Mouse (Mus musculus): ENCODE data around the gene Hs2st1. TPM values are rescaled to one million over a fixed set of nuclear protein-coding genes. Genes with fewer than 3 reads are reported as not detected.
"Not testable (repeated sequence)": the region's sequence is repeated elsewhere in the genome, so short reads cannot be mapped to it uniquely, and the experiment has no call there.

Gene Hs2st1
- polyA plus RNA-seq (2016; fragmentation: Nextera tagmentation; extraction: Ambion mirVana): 12.4 and 13.7 TPM in 2 replicates

DNA sequence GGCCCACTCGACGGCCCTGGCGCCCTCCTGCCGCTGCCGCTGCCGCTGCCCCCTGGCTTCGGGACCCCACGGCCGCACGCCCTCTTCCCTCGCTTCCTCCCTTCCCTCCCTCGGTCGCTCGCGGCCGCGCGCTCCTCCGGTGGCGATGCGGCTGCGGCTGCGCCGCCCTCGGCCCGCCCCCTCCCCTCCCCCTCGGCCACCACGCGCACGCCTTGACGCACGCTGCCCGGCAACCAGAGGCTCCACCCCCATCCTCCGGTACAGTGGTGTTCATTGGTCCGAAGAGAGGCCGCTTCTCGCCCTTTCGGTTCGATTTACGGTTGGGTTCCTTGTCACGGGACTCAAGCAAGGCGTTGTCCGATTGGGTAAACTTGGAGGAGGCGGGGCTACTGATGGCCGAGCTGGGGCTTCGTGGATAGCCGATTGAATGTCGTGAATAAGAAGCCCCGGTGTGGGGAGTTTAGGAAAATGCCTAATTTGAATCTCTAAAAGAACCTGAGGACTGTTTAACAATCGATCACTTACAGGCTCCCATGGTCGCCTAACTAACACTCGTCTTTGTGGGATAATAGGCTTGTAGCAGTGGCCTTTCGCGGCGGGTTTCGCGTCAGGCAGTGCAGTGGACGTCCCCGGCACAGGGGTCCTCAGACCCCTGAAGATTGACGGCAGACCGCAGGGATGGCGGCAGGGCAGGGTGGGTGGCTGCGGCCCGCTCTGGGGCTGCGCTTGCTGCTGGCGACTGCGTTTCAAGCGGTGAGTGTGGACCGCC lies at the start of gene Hs2st1, which contains the start of gene Selenof:
Gene Hs2st1 (minus strand): TSS at position 135 of the 769 bp plus-strand sequence.
Gene Selenof (plus strand): TSS at position 258 of the 769 bp plus-strand sequence.
- Histone ChIP-seq H3K27ac (peak within 1 kb of the TSS; percentile 98), H3K9me3 (no peaks in the 10 kb centered on the region), H3K36me3 (replicated peaks) (peaks cover 26% of the 10 kb centered on the region), H3K27me3 (ENCODE audit: poor library complexity, severe bottlenecking) (no peaks in the 10 kb centered on the region), H3K4me3 (peak within 1 kb of the TSS; percentile 89), H3K4me1 (peaks cover 39% of the 10 kb centered on the region)
- peak; percentile 98 for DNase-seq (ENCODE audit: extremely low spot score, low spot score)
- under 1% methylated on average over 49 of the region's 69 CpGs for WGBS

DNA sequence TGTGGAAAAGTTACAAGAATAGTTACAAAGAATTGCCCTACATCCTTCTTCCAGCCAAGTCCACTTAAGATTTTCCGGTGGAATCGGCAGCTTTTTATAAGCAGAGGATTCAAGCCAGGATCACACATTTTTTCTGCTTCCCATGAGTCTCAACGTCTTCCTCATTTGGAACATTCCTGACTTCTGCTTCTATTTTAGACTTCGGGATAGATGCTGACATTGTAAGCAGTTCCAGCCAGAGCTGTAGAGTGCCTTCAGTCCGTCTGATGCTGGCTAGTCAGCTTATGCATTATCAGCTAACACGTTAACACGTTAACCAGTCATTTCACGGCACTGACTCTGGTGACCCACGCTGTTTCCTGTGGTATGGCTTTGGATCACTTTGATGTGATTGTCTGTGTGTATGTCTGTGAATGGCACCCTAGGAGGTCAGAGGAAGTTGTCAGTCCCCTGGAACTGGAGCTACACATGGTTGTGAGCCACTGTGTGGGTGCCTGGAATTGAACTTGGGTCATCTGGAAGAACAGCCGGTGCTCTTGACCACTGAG lies 47.7 kb upstream of the Hs2st1 start:
- H3K36me3 ChIP-seq (replicated peaks): no peaks in the 10 kb centered on the region
- H3K4me1 ChIP-seq: peaks cover 15% of the 10 kb centered on the region
- no peak overlapping the region for H3K4me3 ChIP-seq
- H3K27ac ChIP-seq: peak overlapping the region; percentile 21; the same call in 1 of the 2 replicates
- 90% methylated on average over 10 of the region's 10 CpGs for WGBS
- H3K9me3 ChIP-seq: peaks cover 6% of the 10 kb centered on the region; the same call in 1 of the 2 replicates
- H3K27me3 ChIP-seq (ENCODE audit: poor library complexity, severe bottlenecking): no peaks in the 10 kb centered on the region
- DNase-seq (ENCODE audit: extremely low spot score, low spot score): no peak

DNA sequence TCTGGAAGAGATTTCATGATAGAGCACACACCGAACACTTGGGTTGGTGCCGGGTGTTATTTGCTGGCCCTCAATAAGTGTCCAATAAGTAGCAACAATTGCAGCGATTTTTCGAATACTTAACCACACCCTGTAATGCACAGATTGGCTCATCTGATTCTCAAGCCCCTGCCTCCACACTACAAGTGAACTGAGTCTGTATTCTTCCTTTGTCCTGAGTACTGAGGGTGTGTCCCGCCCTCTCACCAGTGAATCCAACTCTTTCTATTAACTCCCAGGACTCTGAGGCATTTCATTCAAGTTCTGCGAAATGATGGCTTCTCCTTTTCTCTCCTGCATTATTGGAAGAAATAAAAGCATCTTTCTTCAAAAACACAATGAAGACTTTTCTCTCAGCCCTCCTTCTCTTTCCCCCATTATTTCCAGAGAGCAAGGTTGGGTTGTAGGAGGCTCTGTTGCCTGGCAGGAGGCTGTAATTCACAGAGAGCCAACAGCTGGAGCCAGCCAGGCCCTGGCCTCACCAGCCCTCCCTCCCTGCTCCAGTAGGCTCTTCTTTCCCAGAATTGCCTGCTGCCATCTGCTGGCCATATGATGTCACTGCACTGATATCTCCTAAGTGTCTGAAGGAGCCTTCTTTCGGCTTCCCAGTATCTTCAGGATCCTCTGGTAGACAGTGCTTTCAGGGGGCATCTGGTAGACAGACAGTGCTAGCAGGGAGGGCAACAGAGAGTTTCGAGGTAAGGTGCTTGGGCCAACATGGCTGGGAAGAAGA lies 46.9 kb upstream of the Hs2st1 start:
- no peak overlapping the region for H3K4me3 ChIP-seq
- peaks cover 3% of the 10 kb centered on the region; the same call in 1 of the 2 replicates for H3K9me3 ChIP-seq
- WGBS: 65% methylated on average over 8 of the region's 8 CpGs
- DNase-seq (ENCODE audit: extremely low spot score, low spot score): peak; percentile 81
- no peaks in the 10 kb centered on the region for H3K36me3 ChIP-seq (replicated peaks)
- peaks cover 24% of the 10 kb centered on the region for H3K4me1 ChIP-seq
- H3K27ac ChIP-seq: peak overlapping the region; percentile 21
- H3K27me3 ChIP-seq (ENCODE audit: poor library complexity, severe bottlenecking): no peaks in the 10 kb centered on the region

DNA sequence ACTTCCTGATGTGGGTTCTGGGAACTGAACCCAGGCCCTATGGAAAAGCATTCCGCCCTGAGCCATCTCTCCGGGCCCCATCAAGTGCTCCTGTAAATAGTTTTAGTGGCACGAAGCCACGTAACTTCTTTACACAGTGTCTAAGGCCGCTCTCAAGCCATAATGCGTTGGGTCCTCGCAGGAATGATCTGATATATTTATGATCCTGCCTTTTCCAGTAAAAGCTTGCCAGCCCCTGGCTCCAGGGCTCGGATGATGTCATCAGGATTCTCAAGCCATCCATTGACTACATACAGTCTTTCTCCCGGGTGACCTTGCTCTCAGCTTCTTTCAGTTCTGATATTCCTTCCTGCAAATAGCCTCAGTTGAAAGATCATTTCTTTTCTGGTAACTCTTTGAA lies 45.5 kb upstream of the Hs2st1 start:
- WGBS: 94% methylated on average over 9 of the region's 9 CpGs
- H3K4me3 ChIP-seq: no peak overlapping the region
- H3K9me3 ChIP-seq: peaks cover 3% of the 10 kb centered on the region; the same call in 1 of the 2 replicates
- no peaks in the 10 kb centered on the region for H3K27me3 ChIP-seq (ENCODE audit: poor library complexity, severe bottlenecking)
- H3K36me3 ChIP-seq (replicated peaks): no peaks in the 10 kb centered on the region
- peaks cover 38% of the 10 kb centered on the region for H3K4me1 ChIP-seq
- DNase-seq (ENCODE audit: extremely low spot score, low spot score): no peak
- H3K27ac ChIP-seq: peak overlapping the region; percentile 44; the same call in 1 of the 2 replicates

DNA sequence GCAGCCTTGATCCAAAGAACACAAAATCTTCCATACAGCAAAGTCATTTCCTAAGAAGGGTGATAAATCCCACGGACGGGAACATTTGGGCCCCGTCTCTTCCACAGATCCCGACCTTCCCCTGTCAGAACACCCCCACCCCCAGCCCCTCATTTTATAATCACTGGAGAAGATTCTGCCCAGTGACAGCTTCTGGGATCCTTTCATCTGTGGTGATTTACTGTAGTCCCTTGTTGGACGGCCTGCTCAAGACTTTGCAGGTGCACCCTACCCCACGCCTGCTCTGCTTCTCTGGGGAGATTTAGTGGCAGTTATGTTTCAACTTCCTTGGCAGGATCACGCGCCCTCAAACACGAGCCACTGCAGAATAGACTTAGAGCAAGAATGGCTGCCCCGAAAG lies 44.7 kb upstream of the Hs2st1 start:
- Histone ChIP-seq H3K4me3 (no peak overlapping the region), H3K27me3 (ENCODE audit: poor library complexity, severe bottlenecking) (no peaks in the 10 kb centered on the region), H3K4me1 (peaks cover 38% of the 10 kb centered on the region), H3K36me3 (replicated peaks) (no peaks in the 10 kb centered on the region), H3K27ac (no peak overlapping the region), H3K9me3 (peaks cover 3% of the 10 kb centered on the region; the same call in 1 of the 2 replicates)
- WGBS: 94% methylated on average over 10 of the region's 10 CpGs
- DNase-seq (ENCODE audit: extremely low spot score, low spot score): no peak

DNA sequence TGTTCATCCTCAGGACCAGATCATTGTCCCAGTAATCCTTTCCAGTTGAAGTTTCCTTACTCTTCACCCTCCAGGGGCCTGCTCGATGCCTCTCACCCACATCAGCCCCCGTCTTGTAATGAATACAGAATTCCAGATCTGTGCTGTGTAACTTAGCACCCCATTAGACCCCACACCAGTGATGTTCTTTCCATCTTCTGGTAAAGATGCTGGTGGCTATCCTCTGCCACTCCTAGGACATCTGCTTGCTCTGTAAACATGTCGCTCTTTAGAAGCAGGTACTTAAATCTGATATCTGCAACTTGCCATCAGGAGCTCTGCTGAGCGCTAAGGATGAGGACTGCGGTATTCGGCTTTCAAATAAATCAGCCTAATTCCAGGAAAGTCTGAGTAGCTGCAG lies 44.3 kb upstream of the Hs2st1 start:
- WGBS: 93% methylated on average over 6 of the region's 6 CpGs

DNA sequence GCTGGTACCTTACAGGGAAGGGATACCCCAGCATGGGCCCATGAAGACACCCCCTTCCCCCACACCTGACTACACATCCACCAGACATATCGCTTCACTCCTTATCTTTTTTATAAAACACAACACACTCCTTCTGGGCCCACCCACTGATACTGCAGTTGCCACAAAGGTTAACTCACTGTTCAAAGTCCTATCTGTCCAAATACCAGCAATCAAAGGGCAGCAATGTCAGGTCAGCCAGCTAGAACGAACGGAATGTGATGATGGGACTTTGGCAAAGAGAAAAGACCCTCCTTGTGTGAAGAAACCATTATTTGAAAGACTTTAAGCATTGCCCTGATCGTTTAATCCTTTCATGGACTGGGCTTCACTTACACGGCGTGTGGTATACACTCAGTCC lies 42.4 kb upstream of the Hs2st1 start:
- peak overlapping the region; percentile 48; the same call in 1 of the 2 replicates for H3K27ac ChIP-seq

More for the DNA sequence above, 44.3 kb upstream of the Hs2st1 start:
- Histone ChIP-seq H3K4me1 (peaks cover 38% of the 10 kb centered on the region), H3K36me3 (replicated peaks) (no peaks in the 10 kb centered on the region), H3K27ac (no peak overlapping the region), H3K9me3 (peaks cover 3% of the 10 kb centered on the region; the same call in 1 of the 2 replicates), H3K4me3 (no peak overlapping the region), H3K27me3 (ENCODE audit: poor library complexity, severe bottlenecking) (no peaks in the 10 kb centered on the region)
- no peak for DNase-seq (ENCODE audit: extremely low spot score, low spot score)

DNA sequence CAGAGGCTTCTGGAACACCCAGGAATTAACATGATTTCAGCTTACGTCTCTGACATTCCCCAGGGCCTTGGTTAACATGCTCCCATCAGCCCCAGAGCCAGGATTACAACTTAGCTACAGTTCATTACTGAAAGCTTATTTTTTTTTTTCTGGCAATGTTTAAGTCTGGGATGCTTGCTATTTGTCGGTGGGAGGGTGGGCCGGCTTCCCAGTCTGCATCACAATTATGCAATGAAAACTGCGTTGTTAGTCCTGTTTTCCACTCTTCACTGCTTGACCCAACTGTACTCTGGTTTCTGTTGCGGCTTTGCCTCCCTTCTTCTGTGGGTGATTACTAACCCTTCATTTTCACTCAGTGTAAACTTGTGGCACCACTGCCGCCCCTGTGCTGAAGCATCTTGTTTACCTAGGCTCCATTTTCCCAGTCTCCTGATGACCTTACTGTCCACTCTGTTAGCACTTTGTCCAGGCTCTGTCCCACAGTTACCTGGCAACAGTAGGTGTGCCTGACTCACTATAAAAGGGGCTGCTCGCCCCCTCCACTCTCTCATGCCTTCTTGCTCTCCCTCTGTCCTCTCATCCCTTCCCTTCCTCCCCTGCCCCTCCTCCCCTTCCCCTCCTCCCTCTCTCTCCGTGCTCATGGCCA lies 41.8 kb upstream of the Hs2st1 start:
- peak overlapping the region; percentile 48; the same call in 1 of the 2 replicates for H3K27ac ChIP-seq
- H3K27me3 ChIP-seq (ENCODE audit: poor library complexity, severe bottlenecking): no peaks in the 10 kb centered on the region
- H3K4me3 ChIP-seq: no peak overlapping the region
- peaks cover 29% of the 10 kb centered on the region for H3K4me1 ChIP-seq
- no peaks in the 10 kb centered on the region for H3K9me3 ChIP-seq
- no peak for DNase-seq (ENCODE audit: extremely low spot score, low spot score)
- no peaks in the 10 kb centered on the region for H3K36me3 ChIP-seq (replicated peaks)
- 68% methylated on average over 8 of the region's 8 CpGs for WGBS

More for the DNA sequence above, 42.4 kb upstream of the Hs2st1 start:
- Histone ChIP-seq H3K27me3 (ENCODE audit: poor library complexity, severe bottlenecking) (no peaks in the 10 kb centered on the region), H3K4me3 (no peak overlapping the region), H3K4me1 (peaks cover 36% of the 10 kb centered on the region), H3K9me3 (no peaks in the 10 kb centered on the region), H3K36me3 (replicated peaks) (no peaks in the 10 kb centered on the region)
- WGBS: 82% methylated on average over 6 of the region's 6 CpGs
- DNase-seq (ENCODE audit: extremely low spot score, low spot score): no peak

DNA sequence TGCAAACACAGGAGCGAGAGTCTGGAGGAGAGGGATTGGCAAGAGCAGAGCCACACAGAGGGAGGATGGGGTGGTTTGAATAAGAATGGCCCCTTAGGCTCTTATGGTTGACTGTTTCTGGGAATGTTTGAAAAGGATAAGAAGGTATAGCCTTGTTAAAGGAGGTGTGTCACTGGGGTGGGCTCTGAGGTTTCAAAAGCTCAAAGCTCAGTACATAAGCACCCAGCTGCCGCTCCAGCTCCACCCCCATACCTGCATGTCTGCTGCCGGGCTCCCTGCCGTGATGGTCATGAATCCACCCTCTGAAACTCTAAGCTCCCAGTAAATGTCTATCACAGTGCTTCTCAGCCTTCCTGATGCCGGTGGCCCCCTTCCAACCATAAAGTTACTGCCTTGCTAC lies 40.8 kb upstream of the Hs2st1 start:
- H3K27ac ChIP-seq: no peak overlapping the region
- peaks cover 24% of the 10 kb centered on the region for H3K4me1 ChIP-seq
- no peaks in the 10 kb centered on the region for H3K27me3 ChIP-seq (ENCODE audit: poor library complexity, severe bottlenecking)
- no peaks in the 10 kb centered on the region for H3K9me3 ChIP-seq
- WGBS: 50% methylated on average over 5 of the region's 5 CpGs
- no peak for DNase-seq (ENCODE audit: extremely low spot score, low spot score)
- no peak overlapping the region for H3K4me3 ChIP-seq
- no peaks in the 10 kb centered on the region for H3K36me3 ChIP-seq (replicated peaks)

DNA sequence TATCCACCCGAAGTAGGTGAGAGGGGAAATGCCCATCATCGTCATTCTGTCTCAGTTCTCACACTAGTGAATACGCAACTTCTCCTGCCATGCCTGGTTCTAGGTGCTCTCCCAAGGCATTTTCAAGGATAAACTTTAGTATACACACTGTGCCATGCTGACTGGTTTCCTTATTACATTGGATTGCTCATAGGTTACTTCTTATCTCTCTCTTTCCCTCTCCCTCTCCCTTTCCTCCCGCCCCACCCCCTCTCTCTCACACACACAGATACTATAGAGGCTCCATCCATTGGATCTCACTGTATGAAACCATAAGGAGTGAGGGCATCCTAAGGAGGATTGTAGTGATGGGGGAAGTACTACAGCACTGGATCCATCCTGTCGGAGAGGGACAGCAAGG lies 38.1 kb upstream of the Hs2st1 start:
- WGBS: 93% methylated on average over 5 of the region's 5 CpGs
- H3K27ac ChIP-seq: no peak overlapping the region
- H3K27me3 ChIP-seq (ENCODE audit: poor library complexity, severe bottlenecking): no peaks in the 10 kb centered on the region
- H3K4me1 ChIP-seq: peaks cover 23% of the 10 kb centered on the region
- no peak for DNase-seq (ENCODE audit: extremely low spot score, low spot score)
- H3K4me3 ChIP-seq: no peak overlapping the region
- no peaks in the 10 kb centered on the region for H3K36me3 ChIP-seq (replicated peaks)
- H3K9me3 ChIP-seq: no peaks in the 10 kb centered on the region

DNA sequence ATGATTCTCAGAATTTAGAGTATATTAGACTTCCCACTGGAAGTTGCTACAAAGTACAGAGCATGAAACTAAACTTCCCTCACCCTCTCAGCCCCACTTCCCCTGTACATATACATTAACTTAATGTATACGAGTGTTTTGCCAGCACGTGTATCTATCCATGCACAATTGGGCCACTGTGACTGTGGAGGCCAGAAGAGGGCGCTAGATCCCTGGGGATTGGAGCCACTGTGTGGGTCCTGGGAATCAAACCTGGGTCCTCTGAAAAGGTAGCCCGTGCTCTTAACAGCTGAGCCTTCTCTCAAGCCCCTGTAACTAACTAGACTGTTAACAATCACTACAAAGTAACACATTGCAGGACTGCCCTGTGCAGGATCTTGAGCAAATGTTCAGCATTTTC lies 36.5 kb upstream of the Hs2st1 start:
- no peak for DNase-seq (ENCODE audit: extremely low spot score, low spot score)
- H3K4me3 ChIP-seq: no peak overlapping the region
- H3K27ac ChIP-seq: no peak overlapping the region
- peaks cover under 1% of the 10 kb centered on the region for H3K36me3 ChIP-seq (replicated peaks)
- H3K27me3 ChIP-seq (ENCODE audit: poor library complexity, severe bottlenecking): no peaks in the 10 kb centered on the region
- WGBS: 72% methylated on average over 4 of the region's 4 CpGs
- no peaks in the 10 kb centered on the region for H3K9me3 ChIP-seq
- peaks cover 10% of the 10 kb centered on the region for H3K4me1 ChIP-seq

DNA sequence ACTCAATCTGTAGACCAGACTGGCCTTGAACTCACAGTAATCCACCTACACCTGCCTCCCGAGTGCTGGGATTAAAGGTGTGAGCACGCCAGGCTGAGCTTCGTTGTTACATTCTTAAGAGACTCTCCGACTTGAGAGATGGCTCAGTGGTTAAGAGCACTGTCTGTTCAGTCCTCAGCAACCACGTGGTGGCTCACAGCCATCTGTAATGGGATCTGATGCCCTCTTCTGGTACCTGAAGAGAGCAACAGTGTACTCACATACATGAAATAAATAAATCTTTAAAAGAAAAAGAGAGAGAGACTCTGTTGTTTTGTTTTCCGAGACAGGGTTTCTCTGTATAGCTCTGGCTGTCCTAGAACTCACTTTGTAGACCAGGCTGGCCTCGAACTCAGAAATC lies 35.8 kb upstream of the Hs2st1 start:
- not testable (repeated sequence) for H3K4me1 ChIP-seq; H3K4me3 ChIP-seq; DNase-seq (ENCODE audit: extremely low spot score, low spot score); H3K36me3 ChIP-seq (replicated peaks); H3K9me3 ChIP-seq; H3K27ac ChIP-seq; H3K27me3 ChIP-seq (ENCODE audit: poor library complexity, severe bottlenecking)
- WGBS: 70% methylated on average over 7 of the region's 7 CpGs

Measured in forebrain, embryonic 10.5 days (tissue).